Mouse (Mus musculus) erythroblast, adult 5-6 weeks (primary cell): ENCODE data around the gene Cnot2. TPM values are rescaled to one million over a fixed set of nuclear protein-coding genes. Genes with fewer than 3 reads are reported as not detected.

Source experiments
- ATAC-seq: replicated peaks from 2 replicates; pipeline ENCODE4 v1.8.0; 2016; ENCODE audit warnings: moderate number of reproducible peaks, mild to moderate bottlenecking, moderate TSS enrichment, inconsistent platforms; ENCODE audit not compliant: poor library complexity, low FRiP score, severe bottlenecking
- total RNA-seq, 2 experiments: library from RNA; stranded (forward) in 1 of 2; stranded (reverse) in 1 of 2; fragments of 150-400 nt in 1 of 2; fragments of 200-764, 138-1000 nt in 1 of 2; gene quantifications; 2 replicates each; pipeline versions ENCODE4 v1.2.3 to v1.2.4; 2015 to 2017; ENCODE audit warnings: low replicate concordance in 2 of 2

Cnot2 gene
- total RNA-seq, 2 experiments from 2014 or later = 31.9 to 60.4 TPM

- ATAC-seq = no peak
These were observed 88.5 kb downstream of the Cnot2 start for GRCm38 (mm10) chr10:116492768-116493167.

DNA sequence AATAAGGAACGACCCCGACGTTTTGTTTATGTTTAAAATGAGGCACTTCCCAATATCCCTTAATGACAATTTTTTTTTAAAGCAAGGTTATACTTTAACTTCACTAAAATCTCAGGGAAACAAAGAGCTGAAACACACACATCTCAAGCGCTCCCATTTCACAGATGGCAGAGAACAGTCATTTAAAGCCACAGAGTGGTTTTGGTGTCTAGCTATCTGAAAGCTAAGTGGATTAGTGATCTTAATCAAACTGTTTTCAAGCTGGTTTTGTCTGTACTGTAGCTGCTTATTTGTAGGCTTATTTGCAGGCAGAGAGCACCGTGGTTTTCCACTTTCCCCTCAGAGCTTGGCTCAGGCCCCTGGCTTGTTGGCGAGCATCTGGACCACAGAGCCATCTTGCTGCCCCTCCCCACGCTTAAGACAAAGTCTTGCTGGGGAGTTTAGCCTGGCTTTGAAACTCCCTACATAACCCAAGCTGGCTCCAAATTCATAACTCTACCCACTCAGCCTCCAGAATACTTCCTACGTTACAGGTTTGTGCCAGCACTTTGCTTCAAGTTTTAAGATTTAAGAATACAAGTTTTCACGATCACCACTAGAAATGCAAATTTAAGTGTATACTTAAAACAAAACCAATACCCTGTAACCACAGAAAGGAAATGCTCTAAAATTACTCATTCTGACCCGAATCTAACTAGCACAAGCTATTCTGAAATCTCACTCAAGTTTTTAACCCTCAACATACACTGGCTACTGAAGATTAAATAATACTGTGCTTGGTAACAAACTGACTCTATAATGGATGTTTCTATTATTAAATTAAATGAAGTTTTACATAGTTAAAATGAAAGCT, 94.2 kb downstream of the Cnot2 start:
- ATAC-seq = no peak

GRCm38 (mm10) chr10:116481917-116482316, 99.4 kb downstream of the Cnot2 start:
- no peak for ATAC-seq

- no peak for ATAC-seq
These were observed 100.3 kb downstream of the Cnot2 start for GRCm38 (mm10) chr10:116480988-116481387.

DNA sequence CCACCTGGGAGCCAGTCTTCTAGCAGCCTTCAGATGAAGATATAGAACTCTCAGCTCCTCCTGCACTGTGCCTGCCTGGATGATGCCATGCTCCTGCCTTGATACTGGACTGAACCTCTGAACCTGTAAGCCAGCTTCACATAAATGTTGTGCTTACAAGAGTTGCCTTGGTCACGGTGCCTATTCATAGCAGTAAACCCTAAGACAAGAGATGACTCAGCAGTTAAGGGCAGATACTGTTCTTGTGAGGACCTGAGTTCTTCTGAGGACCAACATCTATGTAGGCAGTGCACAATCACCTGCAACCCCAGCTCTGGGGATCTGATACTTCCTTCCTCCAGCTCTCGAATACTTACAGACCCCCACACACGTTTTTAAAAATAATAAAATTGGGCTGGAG, 104.8 kb downstream of the Cnot2 start:
- ATAC-seq = no peak

DNA sequence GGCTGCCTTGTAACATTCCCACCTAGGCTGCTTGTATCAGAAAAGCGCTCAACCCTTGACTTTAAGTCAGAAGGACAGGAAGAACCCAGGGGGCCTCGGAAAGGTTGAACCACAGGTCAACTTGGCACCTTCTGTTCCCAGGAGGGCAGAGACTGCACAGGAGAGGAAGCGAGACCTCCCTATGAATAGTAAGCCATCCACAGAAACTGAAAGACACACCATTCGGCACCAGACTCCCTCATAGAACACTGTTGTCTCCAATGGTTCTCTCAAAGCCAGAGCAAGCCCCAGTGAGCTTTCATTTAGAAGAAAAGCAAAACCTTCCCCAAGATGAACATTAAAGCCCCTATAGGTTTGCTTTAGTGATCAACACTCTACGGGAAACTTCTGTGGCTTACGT, 105.6 kb downstream of the Cnot2 start:
- ATAC-seq = no peak

GRCm38 (mm10) chr10:116473759-116474549, 107.4 kb downstream of the Cnot2 start, which contains the start of gene Kcnmb4:
Kcnmb4 (minus strand) TSS chr10:116473878.
- no peak for ATAC-seq

GRCm38 (mm10) chr10:116473071-116473758, 108.1 kb downstream of the Cnot2 start:
- ATAC-seq = no peak

DNA sequence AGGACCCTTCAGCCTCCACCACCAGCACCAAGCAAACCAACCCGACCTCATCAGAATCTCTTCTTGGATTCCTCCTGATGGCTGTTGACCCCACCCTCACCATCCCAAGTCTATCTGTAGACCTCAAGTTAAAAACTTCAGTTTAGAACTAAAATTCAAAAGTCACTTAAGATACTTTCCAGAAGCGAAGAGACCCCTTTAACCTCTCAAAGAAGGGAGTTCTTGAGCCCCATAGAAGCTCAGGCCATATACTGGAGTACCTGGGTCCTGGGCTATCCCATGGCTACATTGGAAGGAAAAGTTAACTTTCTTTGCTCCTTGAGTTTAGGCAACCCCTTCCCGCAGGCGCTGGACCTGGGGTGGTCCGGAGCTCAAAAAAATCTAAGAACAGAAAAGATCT, 108.7 kb downstream of the Cnot2 start:
- ATAC-seq = no peak

DNA sequence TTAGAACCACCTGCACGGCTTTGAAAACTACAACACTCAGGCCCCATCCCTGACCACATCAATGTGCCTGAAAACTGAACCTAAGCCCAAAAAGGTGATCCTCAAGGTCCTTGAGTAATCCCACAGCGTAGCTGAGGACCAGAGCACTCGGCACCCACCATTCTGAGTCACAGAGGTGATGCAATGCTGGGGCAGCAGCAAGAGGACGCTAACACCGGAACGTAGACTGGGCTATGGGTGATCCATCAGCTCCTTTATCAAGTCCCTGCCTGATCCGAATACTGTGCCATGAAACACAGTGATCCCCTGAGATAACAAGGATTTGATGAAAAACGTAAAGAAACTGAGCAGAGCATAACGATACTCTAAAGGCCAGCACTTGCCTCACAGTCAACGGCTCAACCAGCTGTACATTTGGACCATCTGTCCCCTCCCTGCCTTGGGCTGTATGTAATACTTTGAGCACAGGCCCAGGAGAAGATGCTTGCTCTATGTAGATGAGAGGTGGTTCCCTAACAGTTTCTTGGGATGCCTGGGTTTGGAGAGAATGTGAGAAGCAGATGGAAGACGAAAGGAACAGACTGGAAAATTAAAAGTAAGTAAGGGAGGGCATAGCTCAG, 110.9 kb downstream of the Cnot2 start:
- ATAC-seq = no peak

- no peak for ATAC-seq
These were observed 113.2 kb downstream of the Cnot2 start for GRCm38 (mm10) chr10:116468094-116468493.

- ATAC-seq = no peak
These were observed 117.5 kb downstream of the Cnot2 start for GRCm38 (mm10) chr10:116463753-116464345.

DNA sequence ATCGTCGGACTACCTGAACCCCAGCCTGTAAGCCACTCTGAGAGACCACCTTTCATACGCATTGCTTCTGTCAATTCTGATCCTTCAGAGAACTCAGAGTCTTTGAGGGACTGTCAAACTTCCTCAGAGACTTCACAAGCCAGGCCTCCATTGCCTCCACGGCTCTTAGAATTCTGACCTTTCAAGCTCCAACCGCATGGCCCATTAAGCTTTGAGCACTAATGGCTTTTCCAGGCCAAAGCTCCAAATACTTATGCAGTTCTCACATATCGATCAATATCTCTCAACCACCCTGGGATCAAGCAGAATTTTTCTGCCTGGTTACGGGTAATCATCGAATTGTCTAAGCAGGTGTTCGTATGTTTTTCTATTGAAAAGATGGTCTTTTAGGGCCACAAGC, 119.9 kb downstream of the Cnot2 start:
- no peak for ATAC-seq

GRCm38 (mm10) chr10:116458786-116459185, 122.5 kb downstream of the Cnot2 start:
- ATAC-seq = no peak

GRCm38 (mm10) chr10:116452771-116453170, 128.5 kb downstream of the Cnot2 start:
- ATAC-seq = no peak

- no peak for ATAC-seq
These were observed 130.7 kb downstream of the Cnot2 start for GRCm38 (mm10) chr10:116450621-116451020.

- no peak for ATAC-seq
These were observed 133.1 kb downstream of the Cnot2 start for GRCm38 (mm10) chr10:116448166-116448565.

- ATAC-seq = no peak
These were observed 134.1 kb downstream of the Cnot2 start for GRCm38 (mm10) chr10:116447176-116447575.

- ATAC-seq = no peak
These were observed 135.3 kb downstream of the Cnot2 start for GRCm38 (mm10) chr10:116446040-116446439.

- no peak for ATAC-seq
These were observed 136.5 kb downstream of the Cnot2 start for GRCm38 (mm10) chr10:116444826-116445225.
